Mouse (Mus musculus): Measurements from ENCODE around the gene Crat.

Crat gene

GRCm38 (mm10) chr2:30408452-30409100, 7.0 kb downstream of the Crat start:
- intact Hi-C loops (cut with DNase I) = no loop called here

GRCm38 (mm10) chr2:30407778-30408177, 7.8 kb downstream of the Crat start:
- intact Hi-C loops (cut with DNase I) = no loop called here

GRCm38 (mm10) chr2:30407221-30407620, 8.4 kb downstream of the Crat start:
- intact Hi-C loops (cut with DNase I) = no loop called here

- intact Hi-C loops (cut with DNase I) = no loop called here
Measured at GRCm38 (mm10) chr2:30403870-30404269, 11.7 kb downstream of the Crat start.

- intact Hi-C loops (cut with DNase I) = no loop called here
Measured at GRCm38 (mm10) chr2:30402843-30403242, 12.8 kb downstream of the Crat start.

GRCm38 (mm10) chr2:30402351-30402826, 13.2 kb downstream of the Crat start:
- intact Hi-C loops (cut with DNase I) = no loop called here

- intact Hi-C loops (cut with DNase I) = no loop called here
Measured at GRCm38 (mm10) chr2:30401581-30401980, 14.0 kb downstream of the Crat start.

GRCm38 (mm10) chr2:30399191-30400171, 16.1 kb downstream of the Crat start:
- intact Hi-C loops (cut with DNase I) = no loop called here

- intact Hi-C loops (cut with DNase I) = no loop called here
Measured at GRCm38 (mm10) chr2:30397986-30398512, 17.6 kb downstream of the Crat start.

GRCm38 (mm10) chr2:30396246-30396645, 19.4 kb downstream of the Crat start:
- intact Hi-C loops (cut with DNase I) = no loop called here

- intact Hi-C loops (cut with DNase I) = no loop called here
Measured at GRCm38 (mm10) chr2:30395757-30396156, 19.9 kb downstream of the Crat start.

- intact Hi-C loops (cut with DNase I) = no loop called here
Measured at GRCm38 (mm10) chr2:30393370-30393656, 22.3 kb downstream of the Crat start.

GRCm38 (mm10) chr2:30392577-30393369, 22.8 kb downstream of the Crat start:
- intact Hi-C loops (cut with DNase I) = no loop called here

- intact Hi-C loops (cut with DNase I) = no loop called here
Measured at GRCm38 (mm10) chr2:30392114-30392576, 23.5 kb downstream of the Crat start, which contains the start of gene Dolpp1. Gene Dolpp1 (plus strand): TSS chr2:30392254.

GRCm38 (mm10) chr2:30389000-30389399, 26.6 kb downstream of the Crat start:
- intact Hi-C loops (cut with DNase I) = no loop called here

GRCm38 (mm10) chr2:30386913-30387312, 28.7 kb downstream of the Crat start:
- intact Hi-C loops (cut with DNase I) = no loop called here

GRCm38 (mm10) chr2:30385591-30385990, 30.0 kb downstream of the Crat start:
- intact Hi-C loops (cut with DNase I) = no loop called here

- intact Hi-C loops (cut with DNase I) = no loop called here
Measured at GRCm38 (mm10) chr2:30384814-30385213, 30.8 kb downstream of the Crat start.

GRCm38 (mm10) chr2:30381377-30381725, 34.3 kb downstream of the Crat start:
- intact Hi-C loops (cut with DNase I) = no loop called here

GRCm38 (mm10) chr2:30380564-30381376, 34.8 kb downstream of the Crat start:
- intact Hi-C loops (cut with DNase I) = no loop called here

Data from adrenal gland (tissue).